Mouse (Mus musculus) stomach, embryonic 15.5 days (tissue): ENCODE measurements around the gene Iqcg. TPM values are rescaled to one million over a fixed set of nuclear protein-coding genes. Genes with fewer than 3 reads are reported as not detected.

Experiments used
- ATAC-seq: fragments of 200-750 bp; cut with Nextera tagmentation; 2 replicates; pipeline ENCODE4 v1.8.0; 2017; ENCODE audit warnings: low read depth, moderate number of reproducible peaks, moderate TSS enrichment; ENCODE audit not compliant: insufficient read depth, low FRiP score
- H3K27ac ChIP-seq: fragments of 300-500 bp; sonication (generic); 2 replicates; pipeline ENCODE4 v1.5.1; 2015; ENCODE audit warnings: mild to moderate bottlenecking, inconsistent platforms
- H3K27me3 ChIP-seq: fragments of 300-500 bp; sonication (generic); replicated peaks from 2 replicates; pipeline ENCODE4 v1.6.1; 2015; ENCODE audit warnings: inconsistent platforms
- H3K36me3 ChIP-seq: fragments of 300-500 bp; sonication (generic); 2 replicates; pipeline ENCODE4 v1.6.1; 2015; ENCODE audit warnings: inconsistent platforms
- H3K4me1 ChIP-seq: fragments of 300-500 bp; sonication (generic); 2 replicates; pipeline ENCODE4 v1.6.1; 2015; ENCODE audit warnings: inconsistent platforms
- H3K4me2 ChIP-seq: fragments of 300-500 bp; sonication (generic); 2 replicates; pipeline ENCODE4 v1.6.1; 2015; ENCODE audit warnings: mild to moderate bottlenecking, inconsistent platforms
- H3K4me3 ChIP-seq: fragments of 300-500 bp; sonication (generic); replicated peaks from 2 replicates; pipeline ENCODE4 v1.5.1; 2015; ENCODE audit warnings: inconsistent platforms
- H3K9ac ChIP-seq: fragments of 300-500 bp; sonication (generic); 2 replicates; pipeline ENCODE4 v1.6.1; 2015; ENCODE audit warnings: inconsistent platforms
- H3K9me3 ChIP-seq: fragments of 300-500 bp; sonication (generic); 2 replicates; pipeline ENCODE4 v1.6.1; 2016; ENCODE audit warnings: inconsistent platforms
- WGBS: fragments of 180-500 bp; shearing (Covaris S2); methylation state at CpG from one replicate; pipeline ENCODE4 v1.1.7; 2015; 5-methylcytosine and 5-hydroxymethylcytosine counted together
- polyA plus RNA-seq: library from polyadenylated mRNA; unstranded; fragments of >200 nt; fragmentation: Nextera tagmentation; extraction: Ambion mirVana; gene quantifications from 2 replicates; pipeline ENCODE4 v1.2.1, GENCODE M21; 2015

Gene Iqcg
- polyA plus RNA-seq, 1 experiment from 2014 or later, result 2.2 TPM

GRCm38 (mm10) chr16:33015396-33015907 lies 40.6 kb downstream of the Iqcg start:
- Histone ChIP-seq H3K4me2 (no peak overlapping the region), H3K4me3 (no peak overlapping the region), H3K9me3 (no peaks in the 10 kb centered on the region), H3K27ac (no peak overlapping the region), H3K9ac (no peak overlapping the region), H3K27me3 (no peaks in the 10 kb centered on the region), H3K4me1 (peaks cover 5% of the 10 kb centered on the region; the same call in 1 of the 2 replicates), H3K36me3 (peaks cover 22% of the 10 kb centered on the region; the same call in 1 of the 2 replicates)
- no peak for ATAC-seq
- WGBS, result 79% methylated on average over 3 of the region's 3 CpGs

- H3K9me3 ChIP-seq, result no peaks in the 10 kb centered on the region
- WGBS, result 86% methylated on average over 1 of the region's 1 CpGs
- no peaks in the 10 kb centered on the region for H3K27me3 ChIP-seq
- no peak overlapping the region for H3K27ac ChIP-seq
- H3K36me3 ChIP-seq, result peaks cover 27% of the 10 kb centered on the region; the same call in 1 of the 2 replicates
- no peak overlapping the region for H3K4me2 ChIP-seq
- no peak overlapping the region for H3K4me3 ChIP-seq
- H3K9ac ChIP-seq, result no peak overlapping the region
- H3K4me1 ChIP-seq, result peaks cover 5% of the 10 kb centered on the region; the same call in 1 of the 2 replicates
- no peak for ATAC-seq
Measured at GRCm38 (mm10) chr16:33014921-33015320, 41.1 kb downstream of the Iqcg start.

GRCm38 (mm10) chr16:33013801-33014200 lies 42.2 kb downstream of the Iqcg start:
- Histone ChIP-seq H3K9me3 (no peaks in the 10 kb centered on the region), H3K4me3 (no peak overlapping the region), H3K27me3 (no peaks in the 10 kb centered on the region), H3K27ac (no peak overlapping the region), H3K4me1 (0 out of 2 replicates have a peak, but pooled peaks cover 2% of the 10 kb centered on the region), H3K9ac (no peak overlapping the region), H3K36me3 (peaks cover 31% of the 10 kb centered on the region; the same call in 1 of the 2 replicates), H3K4me2 (no peak overlapping the region)
- 88% methylated on average over 5 of the region's 5 CpGs for WGBS
- no peak for ATAC-seq

GRCm38 (mm10) chr16:33010166-33010565 lies 45.9 kb downstream of the Iqcg start:
- no peak overlapping the region for H3K27ac ChIP-seq
- H3K4me1 ChIP-seq, result 0 out of 2 replicates have a peak, but pooled peaks cover 2% of the 10 kb centered on the region
- H3K9me3 ChIP-seq, result no peaks in the 10 kb centered on the region
- H3K9ac ChIP-seq, result no peak overlapping the region
- no peak for ATAC-seq
- H3K27me3 ChIP-seq, result no peaks in the 10 kb centered on the region
- H3K4me2 ChIP-seq, result no peak overlapping the region
- no peak overlapping the region for H3K4me3 ChIP-seq
- peaks cover 40% of the 10 kb centered on the region; the same call in 1 of the 2 replicates for H3K36me3 ChIP-seq
- WGBS, result 91% methylated on average over 6 of the region's 6 CpGs

- Histone ChIP-seq H3K4me2 (no peak overlapping the region), H3K27ac (no peak overlapping the region), H3K4me3 (no peak overlapping the region), H3K36me3 (peaks cover 24% of the 10 kb centered on the region; the same call in 1 of the 2 replicates), H3K27me3 (no peaks in the 10 kb centered on the region), H3K9ac (no peak overlapping the region), H3K9me3 (no peaks in the 10 kb centered on the region), H3K4me1 (no peaks in the 10 kb centered on the region)
- 92% methylated on average over 7 of the region's 7 CpGs for WGBS
- no peak for ATAC-seq
Measured at GRCm38 (mm10) chr16:33007436-33007835, 48.6 kb downstream of the Iqcg start.

GRCm38 (mm10) chr16:33006888-33007287 lies 49.1 kb downstream of the Iqcg start:
- WGBS, result 89% methylated on average over 7 of the region's 7 CpGs
- Histone ChIP-seq H3K4me2 (no peak overlapping the region), H3K4me1 (no peaks in the 10 kb centered on the region), H3K36me3 (peaks cover 28% of the 10 kb centered on the region; the same call in 1 of the 2 replicates), H3K9me3 (no peaks in the 10 kb centered on the region), H3K27me3 (no peaks in the 10 kb centered on the region), H3K4me3 (no peak overlapping the region), H3K9ac (no peak overlapping the region), H3K27ac (no peak overlapping the region)
- no peak for ATAC-seq

GRCm38 (mm10) chr16:33005216-33005615 lies 50.8 kb downstream of the Iqcg start:
- no peak overlapping the region for H3K9ac ChIP-seq
- no peaks in the 10 kb centered on the region for H3K4me1 ChIP-seq
- no peaks in the 10 kb centered on the region for H3K9me3 ChIP-seq
- 44% methylated on average over 9 of the region's 9 CpGs for WGBS
- no peaks in the 10 kb centered on the region for H3K27me3 ChIP-seq
- ATAC-seq, result no peak
- H3K4me2 ChIP-seq, result no peak overlapping the region
- H3K27ac ChIP-seq, result no peak overlapping the region
- no peak overlapping the region for H3K4me3 ChIP-seq
- H3K36me3 ChIP-seq, result peaks cover 31% of the 10 kb centered on the region

- no peak for ATAC-seq
- Histone ChIP-seq H3K9me3 (no peaks in the 10 kb centered on the region), H3K9ac (no peak overlapping the region), H3K27ac (no peak overlapping the region), H3K36me3 (peaks cover 9% of the 10 kb centered on the region; the same call in 1 of the 2 replicates), H3K27me3 (no peaks in the 10 kb centered on the region), H3K4me3 (no peak overlapping the region), H3K4me2 (no peak overlapping the region), H3K4me1 (no peaks in the 10 kb centered on the region)
- WGBS, result 84% methylated on average over 5 of the region's 5 CpGs
Measured at GRCm38 (mm10) chr16:32992158-32992557, 63.9 kb downstream of the Iqcg start.

GRCm38 (mm10) chr16:32984631-32985030 lies 71.4 kb downstream of the Iqcg start:
- no peak overlapping the region for H3K27ac ChIP-seq
- 0 out of 2 replicates have a peak, but pooled peaks cover 6% of the 10 kb centered on the region for H3K36me3 ChIP-seq
- no peak overlapping the region for H3K4me3 ChIP-seq
- H3K9ac ChIP-seq, result no peak overlapping the region
- WGBS, result 86% methylated on average over 2 of the region's 2 CpGs
- no peak for ATAC-seq
- no peaks in the 10 kb centered on the region for H3K9me3 ChIP-seq
- no peaks in the 10 kb centered on the region for H3K4me1 ChIP-seq
- H3K27me3 ChIP-seq, result no peaks in the 10 kb centered on the region
- H3K4me2 ChIP-seq, result no peak overlapping the region

GRCm38 (mm10) chr16:32981405-32981804 lies 74.6 kb downstream of the Iqcg start:
- Histone ChIP-seq H3K4me1 (no peaks in the 10 kb centered on the region), H3K27me3 (no peaks in the 10 kb centered on the region), H3K27ac (no peak overlapping the region), H3K9me3 (no peaks in the 10 kb centered on the region), H3K4me3 (no peak overlapping the region), H3K36me3 (peaks cover 20% of the 10 kb centered on the region; the same call in 1 of the 2 replicates), H3K4me2 (no peak overlapping the region), H3K9ac (no peak overlapping the region)
- 77% methylated on average over 4 of the region's 4 CpGs for WGBS
- no peak for ATAC-seq

- WGBS, result 86% methylated on average over 1 of the region's 1 CpGs
- Histone ChIP-seq H3K4me2 (no peak overlapping the region), H3K4me1 (no peaks in the 10 kb centered on the region), H3K36me3 (peaks cover 26% of the 10 kb centered on the region), H3K27ac (no peak overlapping the region), H3K9ac (no peak overlapping the region), H3K4me3 (no peak overlapping the region), H3K27me3 (no peaks in the 10 kb centered on the region), H3K9me3 (no peaks in the 10 kb centered on the region)
- ATAC-seq, result no peak
Measured at GRCm38 (mm10) chr16:32980227-32980626, 75.8 kb downstream of the Iqcg start.

GRCm38 (mm10) chr16:32973047-32973446 lies 83.0 kb downstream of the Iqcg start:
- Histone ChIP-seq H3K4me2 (no peak overlapping the region), H3K4me1 (no peaks in the 10 kb centered on the region), H3K9me3 (no peaks in the 10 kb centered on the region), H3K27ac (no peak overlapping the region), H3K27me3 (no peaks in the 10 kb centered on the region), H3K36me3 (peaks cover 26% of the 10 kb centered on the region), H3K4me3 (no peak overlapping the region), H3K9ac (no peak overlapping the region)
- no peak for ATAC-seq
- 74% methylated on average over 2 of the region's 2 CpGs for whole genome bisulfite sequencing

GRCm38 (mm10) chr16:32972535-32972934 lies 83.5 kb downstream of the Iqcg start:
- Histone ChIP-seq H3K9me3 (no peaks in the 10 kb centered on the region), H3K4me2 (no peak overlapping the region), H3K27ac (no peak overlapping the region), H3K4me1 (no peaks in the 10 kb centered on the region), H3K9ac (no peak overlapping the region), H3K27me3 (no peaks in the 10 kb centered on the region), H3K36me3 (peaks cover 23% of the 10 kb centered on the region), H3K4me3 (no peak overlapping the region)
- WGBS, result 65% methylated on average over 5 of the region's 5 CpGs
- no peak for ATAC-seq
